Mouse (Mus musculus) testis, adult 2 months (tissue): ENCODE data around the gene Mfap3l. TPM values are rescaled to one million over a fixed set of nuclear protein-coding genes. Genes with fewer than 3 reads are reported as not detected.

Experiments used
- H3K27ac ChIP-seq: fragments of 200-500 bp; 2 replicates; pipeline ENCODE4 v1.5.1; 2012; ENCODE audit warnings: low read depth, low read length; ENCODE audit not compliant: control insufficient read depth, insufficient read depth
- H3K27me3 ChIP-seq: fragments of 200-500 bp; 2 replicates; pipeline ENCODE4 v1.6.1; 2012; ENCODE audit warnings: mild to moderate bottlenecking, low read length, moderate library complexity; ENCODE audit not compliant: control insufficient read depth, insufficient read depth
- H3K36me3 ChIP-seq: fragments of 200-500 bp; 2 replicates; pipeline ENCODE4 v1.6.1; 2012; ENCODE audit warnings: mild to moderate bottlenecking, low read length; ENCODE audit not compliant: control insufficient read depth, insufficient read depth
- H3K4me1 ChIP-seq: fragments of 200-500 bp; 2 replicates; pipeline ENCODE4 v1.6.1; 2012; ENCODE audit warnings: low read length; ENCODE audit not compliant: control insufficient read depth, insufficient read depth
- H3K4me3 ChIP-seq: fragments of 200-500 bp; 2 replicates; pipeline ENCODE4 v1.5.1; 2012; ENCODE audit warnings: low read depth, mild to moderate bottlenecking, low read length, moderate library complexity, mixed read lengths; ENCODE audit not compliant: control insufficient read depth
- CTCF ChIP-seq: fragments of 200-500 bp; IDR thresholded peaks from 2 replicates; pipeline ENCODE4 v1.5.1; 2012; ENCODE audit warnings: low read depth, mild to moderate bottlenecking, inconsistent platforms, low read length, moderate library complexity; ENCODE audit not compliant: control insufficient read depth, insufficient read depth, insufficient replicate concordance
- POLR2A ChIP-seq: fragments of 200-500 bp; IDR thresholded peaks from 2 replicates; pipeline ENCODE4 v1.6.1; 2012; ENCODE audit warnings: low read depth, mild to moderate bottlenecking, inconsistent platforms, low read length, moderate library complexity; ENCODE audit not compliant: control insufficient read depth
- polyA plus RNA-seq: library from polyadenylated mRNA; depleted of rRNA; stranded (reverse); fragments of >200 nt; gene quantifications from 2 replicates; pipeline ENCODE4 v1.2.3, GENCODE M21; 2012

Mfap3l gene
- polyA plus RNA-seq, 1 experiment, result 210 TPM

- H3K27me3 ChIP-seq, result no peaks in the 10 kb centered on the region
- peaks cover 8% of the 10 kb centered on the region for H3K4me1 ChIP-seq
- no peak overlapping the region for H3K4me3 ChIP-seq
- no peaks in the 10 kb centered on the region for H3K36me3 ChIP-seq
- H3K27ac ChIP-seq, result no peak overlapping the region
- TF ChIP-seq POLR2A (no peak), CTCF (no peak)
Observed at GRCm38 (mm10) chr8:60634921-60635320, 2.3 kb downstream of the Mfap3l start.

GRCm38 (mm10) chr8:60635846-60636245, 3.2 kb downstream of the Mfap3l start:
- TF ChIP-seq POLR2A (no peak), CTCF (no peak)
- Histone ChIP-seq H3K4me3 (no peak overlapping the region), H3K27ac (no peak overlapping the region), H3K4me1 (peaks cover 11% of the 10 kb centered on the region), H3K36me3 (no peaks in the 10 kb centered on the region), H3K27me3 (no peaks in the 10 kb centered on the region)

- TF ChIP-seq POLR2A (no peak), CTCF (no peak)
- no peaks in the 10 kb centered on the region for H3K27me3 ChIP-seq
Observed at GRCm38 (mm10) chr8:60640046-60640445, 7.4 kb downstream of the Mfap3l start.

GRCm38 (mm10) chr8:60643416-60644020, 10.9 kb downstream of the Mfap3l start:
- no peak overlapping the region for H3K27ac ChIP-seq
- TF ChIP-seq POLR2A (no peak), CTCF (no peak)
- no peak overlapping the region for H3K4me3 ChIP-seq

More at GRCm38 (mm10) chr8:60640046-60640445, 7.4 kb downstream of the Mfap3l start:
- Histone ChIP-seq H3K27ac (no peak overlapping the region), H3K4me3 (peak overlapping the region; percentile 33), H3K36me3 (no peaks in the 10 kb centered on the region), H3K4me1 (peaks cover 4% of the 10 kb centered on the region)

GRCm38 (mm10) chr8:60645164-60645563, 12.5 kb downstream of the Mfap3l start:
- H3K27ac ChIP-seq, result no peak overlapping the region

More at GRCm38 (mm10) chr8:60643416-60644020, 10.9 kb downstream of the Mfap3l start:
- Histone ChIP-seq H3K36me3 (no peaks in the 10 kb centered on the region), H3K4me1 (peaks cover 4% of the 10 kb centered on the region), H3K27me3 (no peaks in the 10 kb centered on the region)

GRCm38 (mm10) chr8:60645911-60646310, 13.3 kb downstream of the Mfap3l start:
- TF ChIP-seq POLR2A (no peak), CTCF (no peak)
- Histone ChIP-seq H3K4me3 (no peak overlapping the region), H3K36me3 (no peaks in the 10 kb centered on the region), H3K27me3 (no peaks in the 10 kb centered on the region), H3K4me1 (no peaks in the 10 kb centered on the region), H3K27ac (no peak overlapping the region)

More at GRCm38 (mm10) chr8:60645164-60645563, 12.5 kb downstream of the Mfap3l start:
- Histone ChIP-seq H3K4me3 (no peak overlapping the region), H3K36me3 (no peaks in the 10 kb centered on the region), H3K4me1 (peaks cover under 1% of the 10 kb centered on the region), H3K27me3 (no peaks in the 10 kb centered on the region)
- no peak for TF ChIP-seq POLR2A
- no peak for TF ChIP-seq CTCF

GRCm38 (mm10) chr8:60647291-60647690, 14.7 kb downstream of the Mfap3l start:
- TF ChIP-seq POLR2A (no peak), CTCF (no peak)
- Histone ChIP-seq H3K27me3 (no peaks in the 10 kb centered on the region), H3K4me3 (no peak overlapping the region), H3K4me1 (no peaks in the 10 kb centered on the region), H3K27ac (no peak overlapping the region), H3K36me3 (no peaks in the 10 kb centered on the region)
